ENCODE assay signal across 13 mouse cellular contexts in genomic region chr7:30781792-30782191, GRCm38 (mm10). TPM values are rescaled to one million over a fixed set of nuclear protein-coding genes. Genes with fewer than 3 reads are reported as not detected.
A peak's percentile ranks its signal among the peaks of the same experiment; 100 is the strongest.
DNase-seq lines count a peak whose midpoint lies in the region; ATAC-seq lines count a peak whose summit lies in the region.
"Had no signal": no experiment of that assay in that cellular context is flagged by ENCODE, and none has a peak within 500 bp of the region (broad histone marks: within the 10 kb centered on the region; RNA-seq: fewer than 3 reads in every experiment).

No protein-coding gene starts in this region.

- ATAC-seq in kidney, embryonic 15.5 days (replicated peaks; ENCODE audit: low FRiP score) = no peak

- no peak overlapping the region for H3K4me2 ChIP-seq in kidney, embryonic 15.5 days
- H3K4me2 ChIP-seq: embryonic facial prominence, embryonic 12.5 days; midbrain, embryonic 11.5 days had no signal

- 64% methylated on average over 4 of the region's 4 CpGs for WGBS in kidney, embryonic 15.5 days

- 0 out of 2 replicates have a peak, but pooled peaks cover 2% of the 10 kb centered on the region for H3K4me1 ChIP-seq in kidney, embryonic 15.5 days
- H3K4me1 ChIP-seq: embryonic facial prominence, embryonic 12.5 days had no signal

- peak overlapping the region; percentile 10; the same call in 1 of the 2 replicates for H3K27ac ChIP-seq in kidney, embryonic 15.5 days
- H3K27ac ChIP-seq: embryonic facial prominence, embryonic 12.5 days had no signal

- H3K36me3 ChIP-seq in kidney, embryonic 15.5 days = no peaks in the 10 kb centered on the region
- H3K36me3 ChIP-seq: embryonic facial prominence, embryonic 12.5 days had no signal

- DNase-seq in kidney, adult 11 months = no peak
- DNase-seq in CD4-positive helper T cell, adult 2 months (ENCODE audit: low read depth, low spot score) = peak; percentile 42
- peak; percentile 13 for DNase-seq in T-cell, adult 2 months (ENCODE audit: low spot score)
- peak; percentile 56 for DNase-seq in naive thymus-derived CD4-positive, alpha-beta T cell, adult 2 months (ENCODE audit: low read depth)
- no peak for DNase-seq in adrenal gland, adult 8-10 months
- no peak for DNase-seq in cerebellum, adult 11 months
- no peak for DNase-seq in left cerebral cortex, adult 9 months (ENCODE audit: low spot score in 2 of 2)
- DNase-seq: heart, postnatal 10 days; kidney, postnatal 14 days had no signal

- H3K27me3 ChIP-seq in kidney, embryonic 15.5 days = no peaks in the 10 kb centered on the region
- H3K27me3 ChIP-seq: embryonic facial prominence, embryonic 12.5 days had no signal

- no peak overlapping the region for H3K9ac ChIP-seq in kidney, embryonic 15.5 days
- H3K9ac ChIP-seq: embryonic facial prominence, embryonic 12.5 days had no signal

- no peak overlapping the region for H3K4me3 ChIP-seq in kidney, embryonic 15.5 days (replicated peaks)
- H3K4me3 ChIP-seq: embryonic facial prominence, embryonic 12.5 days had no signal

- H3K9me3 ChIP-seq in kidney, embryonic 15.5 days (replicated peaks) = no peaks in the 10 kb centered on the region
- H3K9me3 ChIP-seq: embryonic facial prominence, embryonic 12.5 days had no signal

RNA-seq across cellular contexts. Expression of gene Krtdap, which starts 5.9 kb away (rescaled TPM):
- polyA plus RNA-seq in kidney, embryonic 15.5 days (2015; fragmentation: Nextera tagmentation; extraction: Ambion mirVana) = 5.8 and 26.9 TPM in 2 replicates
- total RNA-seq in adrenal gland, adult 8-10 months (2022) = not detected
- total RNA-seq: heart, postnatal 10 days had no signal
- polyA plus RNA-seq: limb, embryonic 11.5 days; midbrain, embryonic 11.5 days had no signal

RNA-seq across cellular contexts. Expression of gene Dmkn, which starts 18.2 kb away (rescaled TPM):
- 1.3 and 7.7 TPM in 2 replicates for polyA plus RNA-seq in kidney, embryonic 15.5 days (2015; fragmentation: Nextera tagmentation; extraction: Ambion mirVana)
- total RNA-seq in adrenal gland, adult 8-10 months (2022) = 1 to 10 TPM; 2.7 to 4.6 (median 4.2) TPM
- polyA plus RNA-seq: embryonic facial prominence, embryonic 12.5 days; limb, embryonic 11.5 days; midbrain, embryonic 11.5 days had no signal

RNA-seq across cellular contexts. Expression of gene Sbsn, which starts 30.5 kb away (rescaled TPM):
- polyA plus RNA-seq in kidney, embryonic 15.5 days (2015; fragmentation: Nextera tagmentation; extraction: Ambion mirVana) = 2.2 and 2.6 TPM in 2 replicates
- 100 to 1,000 TPM; 213 to 399 (median 309) TPM for total RNA-seq in adrenal gland, adult 8-10 months (2022)

RNA-seq across cellular contexts. Expression of gene Gapdhs, which starts 38.3 kb away (rescaled TPM):
- polyA plus RNA-seq in kidney, embryonic 15.5 days (2015; fragmentation: Nextera tagmentation; extraction: Ambion mirVana) = 0.35 and 0.68 TPM in 2 replicates
- total RNA-seq in adrenal gland, adult 8-10 months (2022) = not detected
- total RNA-seq: heart, postnatal 10 days had no signal

RNA-seq across cellular contexts. Expression of gene Ffar2, which starts 41.8 kb away (rescaled TPM):
- 0.19 and 0.49 TPM in 2 replicates for polyA plus RNA-seq in kidney, embryonic 15.5 days (2015; fragmentation: Nextera tagmentation; extraction: Ambion mirVana)
- total RNA-seq in adrenal gland, adult 8-10 months (2022) = 1 to 10 TPM; 1.6 to 9.0 (median 2.6) TPM
- polyA plus RNA-seq: embryonic facial prominence, embryonic 12.5 days; limb, embryonic 11.5 days; midbrain, embryonic 11.5 days had no signal

Comparison
In these comparisons a context has a peak if more than half of its experiments do, and no peak if none do; other contexts are left out.
1. DNase-seq: peak in CD4-positive helper T cell, adult 2 months (single experiment), T-cell, adult 2 months (single experiment) and naive thymus-derived CD4-positive, alpha-beta T cell, adult 2 months (single experiment); none in kidney, adult 11 months (single experiment), adrenal gland, adult 8-10 months (single experiment), cerebellum, adult 11 months (single experiment) and left cerebral cortex, adult 9 months (0 of 2).